Mouse (Mus musculus): ENCODE measurements around the gene Mib2. TPM values are rescaled to one million over a fixed set of nuclear protein-coding genes. Genes with fewer than 3 reads are reported as not detected.
"Not testable (repeated sequence)": the region's sequence is repeated elsewhere in the genome, so short reads cannot be mapped to it uniquely, and the experiment has no call there.

Gene Mib2
- polyA plus RNA-seq, 1 experiment from 2014 or later, result 27.8 TPM

GRCm38 (mm10) chr4:155654183-155654455, 14.9 kb downstream of the Mib2 start:
- WGBS, result under 1% methylated on average over 6 of the region's 6 CpGs
- Histone ChIP-seq H3K27ac (ENCODE audit: low read length) (no peak overlapping the region), H3K9ac (ENCODE audit: low read length) (peak overlapping the region; percentile 68; the same call in 1 of the 2 replicates), H3K9me3 (ENCODE audit: control insufficient read depth, low read length) (no peaks in the 10 kb centered on the region), H3K4me3 (ENCODE audit: low read length) (peak overlapping the region; percentile 54), H3K36me3 (ENCODE audit: control insufficient read depth, insufficient read depth, low read length) (peaks cover 22% of the 10 kb centered on the region), H3K27me3 (ENCODE audit: control insufficient read depth, insufficient read depth, low read depth, low read length) (peaks cover 11% of the 10 kb centered on the region), H3K4me1 (replicated peaks; ENCODE audit: control insufficient read depth, insufficient read depth, low read length) (peaks cover 41% of the 10 kb centered on the region), H3K4me2 (ENCODE audit: low read depth, low read length) (peak overlapping the region; percentile 76)
- no peak for ATAC-seq (ENCODE audit: low read depth)

GRCm38 (mm10) chr4:155653451-155654182, 15.4 kb downstream of the Mib2 start:
- H3K27ac ChIP-seq (ENCODE audit: low read length), result 0 out of 2 replicates have a peak overlapping the region, but pooled peaks have one; percentile 10
- peaks cover 27% of the 10 kb centered on the region for H3K36me3 ChIP-seq (ENCODE audit: control insufficient read depth, insufficient read depth, low read length)
- WGBS, result 2% methylated on average over 31 of the region's 31 CpGs
- no peaks in the 10 kb centered on the region for H3K9me3 ChIP-seq (ENCODE audit: control insufficient read depth, low read length)
- peaks cover 41% of the 10 kb centered on the region for H3K4me1 ChIP-seq (replicated peaks; ENCODE audit: control insufficient read depth, insufficient read depth, low read length)
- peaks cover 11% of the 10 kb centered on the region for H3K27me3 ChIP-seq (ENCODE audit: control insufficient read depth, insufficient read depth, low read depth, low read length)
- peak overlapping the region; percentile 54 for H3K4me3 ChIP-seq (ENCODE audit: low read length)
- peak overlapping the region; percentile 69 for H3K9ac ChIP-seq (ENCODE audit: low read length)
- ATAC-seq (ENCODE audit: low read depth), result peak; percentile 24
- H3K4me2 ChIP-seq (ENCODE audit: low read depth, low read length), result peak overlapping the region; percentile 76

- H3K9ac ChIP-seq (ENCODE audit: low read length), result peak within 1 kb of the TSS; percentile 69
- H3K27ac ChIP-seq (ENCODE audit: low read length), result peak within 1 kb of the TSS; percentile 38
- H3K4me2 ChIP-seq (ENCODE audit: low read depth, low read length), result peak within 1 kb of the TSS; percentile 76
- peaks cover 41% of the 10 kb centered on the region for H3K4me1 ChIP-seq (replicated peaks; ENCODE audit: control insufficient read depth, insufficient read depth, low read length)
- no peaks in the 10 kb centered on the region for H3K9me3 ChIP-seq (ENCODE audit: control insufficient read depth, low read length)
- WGBS, result under 1% methylated on average over 33 of the region's 33 CpGs
- peak; percentile 72 for ATAC-seq (ENCODE audit: low read depth)
- peak within 1 kb of the TSS; percentile 54 for H3K4me3 ChIP-seq (ENCODE audit: low read length)
- peaks cover 32% of the 10 kb centered on the region for H3K36me3 ChIP-seq (ENCODE audit: control insufficient read depth, insufficient read depth, low read length)
- peaks cover 11% of the 10 kb centered on the region for H3K27me3 ChIP-seq (ENCODE audit: control insufficient read depth, insufficient read depth, low read depth, low read length)
These were observed 15.9 kb downstream of the Mib2 start, which contains the start of gene Mmp23 for GRCm38 (mm10) chr4:155653086-155653450. Mmp23 (minus strand) TSS chr4:155653384.

GRCm38 (mm10) chr4:155652283-155653085, 16.5 kb downstream of the Mib2 start:
- peaks cover 11% of the 10 kb centered on the region for H3K27me3 ChIP-seq (ENCODE audit: control insufficient read depth, insufficient read depth, low read depth, low read length)
- H3K27ac ChIP-seq (ENCODE audit: low read length), result peak overlapping the region; percentile 38
- H3K9me3 ChIP-seq (ENCODE audit: control insufficient read depth, low read length), result no peaks in the 10 kb centered on the region
- ATAC-seq (ENCODE audit: low read depth), result no peak
- 20% methylated on average over 36 of the region's 36 CpGs for WGBS
- peak overlapping the region; percentile 69 for H3K9ac ChIP-seq (ENCODE audit: low read length)
- peak overlapping the region; percentile 76 for H3K4me2 ChIP-seq (ENCODE audit: low read depth, low read length)
- H3K4me1 ChIP-seq (replicated peaks; ENCODE audit: control insufficient read depth, insufficient read depth, low read length), result peaks cover 41% of the 10 kb centered on the region
- H3K4me3 ChIP-seq (ENCODE audit: low read length), result peak overlapping the region; percentile 54
- peaks cover 38% of the 10 kb centered on the region for H3K36me3 ChIP-seq (ENCODE audit: control insufficient read depth, insufficient read depth, low read length)

GRCm38 (mm10) chr4:155651553-155652269, 17.3 kb downstream of the Mib2 start:
- H3K36me3 ChIP-seq (ENCODE audit: control insufficient read depth, insufficient read depth, low read length), result peaks cover 39% of the 10 kb centered on the region

GRCm38 (mm10) chr4:155649355-155649754, 19.6 kb downstream of the Mib2 start:
- Histone ChIP-seq H3K36me3 (ENCODE audit: control insufficient read depth, insufficient read depth, low read length) (peaks cover 40% of the 10 kb centered on the region), H3K27me3 (ENCODE audit: control insufficient read depth, insufficient read depth, low read depth, low read length) (peaks cover 10% of the 10 kb centered on the region; the same call in 1 of the 2 replicates), H3K4me2 (ENCODE audit: low read depth, low read length) (no peak overlapping the region), H3K9ac (ENCODE audit: low read length) (no peak overlapping the region), H3K9me3 (ENCODE audit: control insufficient read depth, low read length) (no peaks in the 10 kb centered on the region), H3K27ac (ENCODE audit: low read length) (no peak overlapping the region), H3K4me1 (replicated peaks; ENCODE audit: control insufficient read depth, insufficient read depth, low read length) (peaks cover 30% of the 10 kb centered on the region), H3K4me3 (ENCODE audit: low read length) (no peak overlapping the region)
- 83% methylated on average over 11 of the region's 11 CpGs for WGBS
- ATAC-seq (ENCODE audit: low read depth), result no peak

More at GRCm38 (mm10) chr4:155651553-155652269, 17.3 kb downstream of the Mib2 start:
- peak overlapping the region; percentile 73 for H3K27ac ChIP-seq (ENCODE audit: low read length)
- H3K9ac ChIP-seq (ENCODE audit: low read length), result peak overlapping the region; percentile 21
- H3K27me3 ChIP-seq (ENCODE audit: control insufficient read depth, insufficient read depth, low read depth, low read length), result peaks cover 11% of the 10 kb centered on the region
- H3K4me3 ChIP-seq (ENCODE audit: low read length), result 0 out of 2 replicates have a peak overlapping the region, but pooled peaks have one; percentile 3
- WGBS, result 49% methylated on average over 15 of the region's 15 CpGs
- H3K9me3 ChIP-seq (ENCODE audit: control insufficient read depth, low read length), result no peaks in the 10 kb centered on the region
- peak overlapping the region; percentile 76 for H3K4me2 ChIP-seq (ENCODE audit: low read depth, low read length)
- ATAC-seq (ENCODE audit: low read depth), result peak; percentile 66
- H3K4me1 ChIP-seq (replicated peaks; ENCODE audit: control insufficient read depth, insufficient read depth, low read length), result peaks cover 41% of the 10 kb centered on the region

GRCm38 (mm10) chr4:155645721-155646120, 23.3 kb downstream of the Mib2 start:
- Histone ChIP-seq H3K36me3 (ENCODE audit: control insufficient read depth, insufficient read depth, low read length) (peaks cover 61% of the 10 kb centered on the region), H3K4me2 (ENCODE audit: low read depth, low read length) (no peak overlapping the region), H3K27ac (ENCODE audit: low read length) (no peak overlapping the region), H3K4me1 (replicated peaks; ENCODE audit: control insufficient read depth, insufficient read depth, low read length) (no peaks in the 10 kb centered on the region; the same call in 1 of the 2 replicates), H3K4me3 (ENCODE audit: low read length) (no peak overlapping the region), H3K9ac (ENCODE audit: low read length) (no peak overlapping the region), H3K27me3 (ENCODE audit: control insufficient read depth, insufficient read depth, low read depth, low read length) (no peaks in the 10 kb centered on the region), H3K9me3 (ENCODE audit: control insufficient read depth, low read length) (no peaks in the 10 kb centered on the region)
- WGBS, result 93% methylated on average over 5 of the region's 5 CpGs
- ATAC-seq (ENCODE audit: low read depth), result no peak

GRCm38 (mm10) chr4:155645308-155645707, 23.7 kb downstream of the Mib2 start, which contains the start of gene Gm10563:
Gm10563 (minus strand) TSS chr4:155645408.
- not testable (repeated sequence) for H3K4me1 ChIP-seq (replicated peaks; ENCODE audit: control insufficient read depth, insufficient read depth, low read length); H3K27me3 ChIP-seq (ENCODE audit: control insufficient read depth, insufficient read depth, low read depth, low read length); H3K4me3 ChIP-seq (ENCODE audit: low read length); H3K9ac ChIP-seq (ENCODE audit: low read length); H3K4me2 ChIP-seq (ENCODE audit: low read depth, low read length); ATAC-seq (ENCODE audit: low read depth); H3K27ac ChIP-seq (ENCODE audit: low read length); H3K9me3 ChIP-seq (ENCODE audit: control insufficient read depth, low read length)
- 95% methylated on average over 2 of the region's 2 CpGs for WGBS
- H3K36me3 ChIP-seq (ENCODE audit: control insufficient read depth, insufficient read depth, low read length), result peaks cover 59% of the 10 kb centered on the region

- WGBS, result 92% methylated on average over 1 of the region's 1 CpGs
- Histone ChIP-seq H3K9me3 (ENCODE audit: control insufficient read depth, low read length) (no peaks in the 10 kb centered on the region), H3K27ac (ENCODE audit: low read length) (no peak overlapping the region), H3K4me2 (ENCODE audit: low read depth, low read length) (no peak overlapping the region), H3K9ac (ENCODE audit: low read length) (no peak overlapping the region), H3K4me1 (replicated peaks; ENCODE audit: control insufficient read depth, insufficient read depth, low read length) (no peaks in the 10 kb centered on the region), H3K27me3 (ENCODE audit: control insufficient read depth, insufficient read depth, low read depth, low read length) (no peaks in the 10 kb centered on the region), H3K4me3 (ENCODE audit: low read length) (no peak overlapping the region), H3K36me3 (ENCODE audit: control insufficient read depth, insufficient read depth, low read length) (peaks cover 53% of the 10 kb centered on the region)
- no peak for ATAC-seq (ENCODE audit: low read depth)
These were observed 25.5 kb downstream of the Mib2 start for GRCm38 (mm10) chr4:155643531-155643930.
